Mouse (Mus musculus): ENCODE data around the gene Bcat2.

GRCm38 (mm10) chr7:45605704-45606289 is 35.8 kb downstream of the Bcat2 start:
- no peak for TF ChIP-seq POLR2A (IDR thresholded peaks at IDR 0.05; ENCODE audit: control insufficient read depth, low read depth, low read length)
- no peak for TF ChIP-seq CTCF (IDR thresholded peaks at IDR 0.05; ENCODE audit: control insufficient read depth, insufficient read depth, insufficient replicate concordance, low read depth, low read length)

Measured in testis, adult 2 months (tissue).